Comparison of ENCODE assay signal across 17 mouse cellular contexts in genomic region chr10:28668261-28668660, GRCm38 (mm10). TPM values are rescaled to one million over a fixed set of nuclear protein-coding genes. Genes with fewer than 3 reads are reported as not detected.
DNase-seq lines count a peak whose midpoint lies in the region; ATAC-seq and TF ChIP-seq lines count a peak whose summit lies in the region.
"Had no signal": no experiment of that assay in that cellular context is flagged by ENCODE, and none has a peak within 500 bp of the region (broad histone marks: within the 10 kb centered on the region; RNA-seq: fewer than 3 reads in every experiment).

Gene Themis (plus strand): TSS chr10:28668360.

- no peak for TF ChIP-seq CTCF in lung, postnatal 0 days (IDR thresholded peaks at IDR 0.05)
- no peak for TF ChIP-seq CTCF in layer of hippocampus, adult 2 months (conservative IDR thresholded peaks at IDR 0.05)

- TF ChIP-seq EP300 in lung, postnatal 0 days (IDR thresholded peaks at IDR 0.05) = no peak

- no peak within 1 kb of the TSS for H3K9ac ChIP-seq in lung, postnatal 0 days (replicated peaks; ENCODE audit: low read depth)
- H3K9ac ChIP-seq: embryonic facial prominence, embryonic 15.5 days; forebrain, embryonic 15.5 days had no signal

- H3K36me3 ChIP-seq in lung, postnatal 0 days (ENCODE audit: insufficient read depth, low read length) = no peaks in the 10 kb centered on the region
- H3K36me3 ChIP-seq: embryonic facial prominence, embryonic 15.5 days; forebrain, embryonic 15.5 days; midbrain, embryonic 10.5 days had no signal

- no peaks in the 10 kb centered on the region for H3K4me1 ChIP-seq in lung, postnatal 0 days (ENCODE audit: insufficient read depth, low read depth, low read length)
- H3K4me1 ChIP-seq: embryonic facial prominence, embryonic 15.5 days; forebrain, embryonic 15.5 days; midbrain, embryonic 10.5 days had no signal

- H3K27me3 ChIP-seq in lung, postnatal 0 days (replicated peaks; ENCODE audit: insufficient read depth, low read length) = no peaks in the 10 kb centered on the region
- H3K27me3 ChIP-seq: embryonic facial prominence, embryonic 15.5 days; forebrain, embryonic 15.5 days had no signal

- DNase-seq in lung, postnatal 14 days = peak; percentile 0
- no peak for DNase-seq in lung, postnatal 0 days (ENCODE audit: low spot score)
- DNase-seq in ZHBTc4 (ENCODE audit: low read depth, low spot score) = peak; percentile 28
- DNase-seq in skeletal muscle tissue, adult 2 months (ENCODE audit: low read depth, low spot score) = peak; percentile 1
- peak; percentile 83 to 89 for DNase-seq in thymus, postnatal 36 days
- DNase-seq in layer of hippocampus, adult 2 months (ENCODE audit: low spot score in 2 of 2) = no peak
- DNase-seq in liver = no peak
- no peak for DNase-seq in B cell, adult 2 months
- DNase-seq: cerebellum, adult 9-11 months; gastrocnemius, postnatal 14 days had no signal

- H3K4me3 ChIP-seq in lung, postnatal 0 days (ENCODE audit: low read depth, low read length) = no peak within 1 kb of the TSS
- no peak within 1 kb of the TSS for H3K4me3 ChIP-seq in layer of hippocampus, adult 2 months
- H3K4me3 ChIP-seq: embryonic facial prominence, embryonic 15.5 days; forebrain, embryonic 15.5 days; midbrain, embryonic 10.5 days; myocyte had no signal

- H3K4me2 ChIP-seq in lung, postnatal 0 days (replicated peaks; ENCODE audit: low read depth, low read length) = no peak within 1 kb of the TSS
- H3K4me2 ChIP-seq: embryonic facial prominence, embryonic 15.5 days; forebrain, embryonic 15.5 days had no signal

- no peak for ATAC-seq in lung, postnatal 0 days
- ATAC-seq: forebrain, embryonic 15.5 days had no signal

- H3K27ac ChIP-seq in lung, postnatal 0 days (ENCODE audit: low read length) = no peak within 1 kb of the TSS
- no peak within 1 kb of the TSS for H3K27ac ChIP-seq in layer of hippocampus, adult 2 months
- H3K27ac ChIP-seq: embryonic facial prominence, embryonic 15.5 days; forebrain, embryonic 15.5 days; midbrain, embryonic 10.5 days had no signal

- 46% methylated on average over 5 of the region's 5 CpGs for WGBS in lung, postnatal 0 days

- H3K9me3 ChIP-seq in lung, postnatal 0 days (ENCODE audit: low read length) = no peaks in the 10 kb centered on the region
- H3K9me3 ChIP-seq: embryonic facial prominence, embryonic 15.5 days; forebrain, embryonic 15.5 days; midbrain, embryonic 10.5 days had no signal

RNA-seq across cellular contexts. Expression of gene Themis, which starts in this region (rescaled TPM):
- polyA plus RNA-seq in lung, postnatal 0 days (2015; fragmentation: Nextera tagmentation; extraction: Ambion mirVana) = 0.05 TPM in 1 of 2 replicates, not detected in the other
- total RNA-seq in layer of hippocampus, adult 2 months (2021) = not detected
- polyA plus RNA-seq: embryonic facial prominence, embryonic 15.5 days; kidney, embryonic 16.5 days; limb, embryonic 11.5 days; liver, embryonic 16.5 days; midbrain, embryonic 10.5 days had no signal

Comparison
In these comparisons a context has a peak if more than half of its experiments do, and no peak if none do; other contexts are left out.
1. DNase-seq: peak in lung, postnatal 14 days (single experiment), ZHBTc4 (single experiment), skeletal muscle tissue, adult 2 months (single experiment) and thymus, postnatal 36 days (2 of 2); none in lung, postnatal 0 days (single experiment), layer of hippocampus, adult 2 months (0 of 2), liver (single experiment) and B cell, adult 2 months (0 of 2).